Mouse (Mus musculus) cerebellum, adult 11 months (tissue): ENCODE measurements around the gene Cadm4.
"Not testable (repeated sequence)": the region's sequence is repeated elsewhere in the genome, so short reads cannot be mapped to it uniquely, and the experiment has no call there.

Experiments
- DNase-seq: peaks from one replicate; pipeline ENCODE4 v3.0.0; 2022

Gene Cadm4

DNA sequence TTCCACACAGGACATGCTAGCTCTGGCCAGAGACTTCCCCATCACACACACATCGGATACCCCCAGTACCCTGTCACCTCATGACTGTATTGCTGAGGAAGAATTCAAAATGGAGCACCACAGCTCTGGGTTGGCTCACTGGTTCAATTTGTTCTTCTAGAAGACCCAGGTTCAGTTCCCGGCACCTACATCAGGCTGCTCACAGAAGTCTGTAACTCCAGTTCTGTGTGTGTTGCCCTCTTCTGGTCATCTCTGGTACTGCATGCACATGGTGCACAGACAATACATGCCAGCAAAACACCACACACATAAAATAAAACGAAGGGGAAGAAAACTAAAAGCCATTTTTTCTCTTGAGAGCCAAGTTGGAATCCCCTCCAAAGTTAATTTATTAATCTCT, 12.7 kb upstream of the Cadm4 start:
- no peak for DNase-seq

- no peak for DNase-seq
These were observed 11.5 kb upstream of the Cadm4 start for GRCm38 (mm10) chr7:24470356-24470755.

- DNase-seq = no peak
These were observed 9.4 kb upstream of the Cadm4 start for GRCm38 (mm10) chr7:24472442-24472841.

- no peak for DNase-seq
These were observed 8.9 kb upstream of the Cadm4 start for GRCm38 (mm10) chr7:24472937-24473336.

GRCm38 (mm10) chr7:24473913-24474529, 7.8 kb upstream of the Cadm4 start:
- peak; percentile 71 for DNase-seq

GRCm38 (mm10) chr7:24474811-24475506, 6.9 kb upstream of the Cadm4 start:
- DNase-seq = no peak

GRCm38 (mm10) chr7:24476338-24476737, 5.5 kb upstream of the Cadm4 start:
- DNase-seq = no peak

- no peak for DNase-seq
These were observed 5.0 kb upstream of the Cadm4 start for GRCm38 (mm10) chr7:24476856-24477255.

- no peak for DNase-seq
These were observed 2.9 kb upstream of the Cadm4 start for GRCm38 (mm10) chr7:24478911-24479310.

GRCm38 (mm10) chr7:24479685-24480084, 2.1 kb upstream of the Cadm4 start:
- DNase-seq = no peak

DNA sequence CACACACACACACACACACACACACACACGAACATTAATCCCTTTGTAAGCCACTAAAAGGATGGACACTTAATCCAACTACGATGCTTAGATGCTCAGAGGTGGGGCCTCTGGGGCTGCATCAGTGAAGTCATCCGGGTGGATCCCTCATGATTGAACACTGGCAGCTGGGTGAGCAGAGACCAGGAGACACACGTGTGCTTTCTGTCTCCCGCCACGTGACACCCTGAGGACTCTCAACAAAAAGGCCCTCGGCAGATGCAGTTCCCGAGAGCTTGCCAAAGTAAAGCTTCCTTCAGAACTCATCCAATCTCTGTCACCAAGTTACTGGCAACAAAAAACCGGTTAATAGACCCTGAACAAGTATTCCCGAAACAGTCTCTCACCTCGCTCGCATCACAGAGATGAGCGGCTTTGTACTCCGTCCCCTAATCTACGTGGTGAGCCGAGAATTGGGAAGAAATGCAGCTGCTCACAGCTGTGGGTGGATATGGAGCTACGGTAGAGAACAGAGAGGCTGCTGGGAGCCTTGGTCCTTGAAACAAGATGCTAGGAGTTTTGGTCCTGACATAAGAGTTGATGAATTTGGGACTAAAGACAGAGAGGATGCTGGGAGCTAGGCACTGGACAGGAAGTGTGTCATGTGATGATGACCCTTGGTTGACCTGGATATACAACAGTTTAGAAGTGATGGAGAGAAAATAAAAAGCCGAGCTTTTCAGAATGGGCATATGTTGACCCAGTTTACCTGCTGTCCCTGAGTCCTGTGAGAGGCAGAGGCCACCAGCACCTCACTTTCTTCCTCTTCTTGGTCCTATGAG, 1.5 kb upstream of the Cadm4 start:
- no peak for DNase-seq

DNA sequence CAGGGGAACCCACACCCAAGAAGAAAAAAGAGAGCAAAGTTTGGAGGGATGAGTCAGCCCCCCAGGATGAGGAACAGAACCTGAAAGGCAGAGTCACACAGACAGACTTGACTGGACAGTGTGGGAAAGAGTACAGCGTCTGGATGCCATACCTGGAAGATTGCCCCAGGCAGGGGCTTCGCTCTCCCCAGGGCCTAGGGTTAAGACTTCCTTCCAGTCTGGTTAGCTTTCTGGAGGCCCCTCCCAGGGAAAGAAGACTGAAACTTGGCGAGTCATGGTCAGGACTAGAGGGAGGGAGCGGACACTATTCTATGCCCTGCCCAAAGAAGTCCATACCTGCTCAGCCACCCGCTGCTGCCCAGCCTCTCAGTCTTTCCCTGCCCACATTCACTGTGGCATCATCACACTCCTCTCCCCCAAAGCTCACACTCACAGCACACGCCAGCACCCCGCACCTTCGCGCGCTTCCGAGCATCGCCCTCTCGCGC, 793 bp upstream of the Cadm4 start:
- peak; percentile 40 for DNase-seq

DNA sequence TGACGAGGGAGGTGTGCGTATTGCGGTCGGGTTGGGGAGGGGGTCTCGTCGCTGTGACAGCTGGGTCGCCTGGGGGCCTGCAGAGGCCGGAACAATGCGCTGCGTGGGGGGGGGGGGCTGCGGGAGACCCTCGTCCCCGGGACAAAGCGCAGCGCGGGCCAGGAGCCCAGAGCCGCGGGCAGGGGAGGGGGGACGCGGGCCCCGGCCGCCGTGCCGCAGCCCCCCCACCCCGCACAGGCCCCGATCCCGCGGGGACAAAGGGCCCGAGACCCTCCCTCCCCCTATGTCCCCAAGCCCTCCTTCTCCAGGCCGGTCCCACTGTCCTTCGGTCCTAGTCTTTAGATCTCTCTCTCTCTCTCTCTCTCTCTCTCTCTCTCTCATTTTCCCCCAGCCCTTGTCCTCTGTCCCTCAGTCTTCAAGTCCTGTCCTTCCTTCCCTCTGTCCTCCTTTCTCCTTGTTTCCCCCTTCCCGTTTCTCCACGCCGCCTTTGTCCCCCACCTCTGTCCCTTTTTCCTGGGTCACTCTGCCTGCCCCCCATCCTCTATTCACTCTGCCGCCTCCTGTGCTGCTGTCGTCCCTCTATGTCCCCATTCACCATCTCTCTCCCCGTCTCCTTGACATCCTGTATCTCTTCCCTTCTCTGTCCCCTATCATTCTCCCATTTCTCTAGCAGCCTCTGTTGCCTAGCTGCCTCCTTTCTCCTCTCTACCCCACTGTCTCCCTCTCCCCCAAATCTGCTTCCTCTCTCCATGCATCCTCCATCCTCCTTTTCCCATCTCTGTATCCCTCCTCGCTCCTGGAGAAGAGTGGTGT, 591 bp downstream of the Cadm4 start:
- DNase-seq = no peak

DNA sequence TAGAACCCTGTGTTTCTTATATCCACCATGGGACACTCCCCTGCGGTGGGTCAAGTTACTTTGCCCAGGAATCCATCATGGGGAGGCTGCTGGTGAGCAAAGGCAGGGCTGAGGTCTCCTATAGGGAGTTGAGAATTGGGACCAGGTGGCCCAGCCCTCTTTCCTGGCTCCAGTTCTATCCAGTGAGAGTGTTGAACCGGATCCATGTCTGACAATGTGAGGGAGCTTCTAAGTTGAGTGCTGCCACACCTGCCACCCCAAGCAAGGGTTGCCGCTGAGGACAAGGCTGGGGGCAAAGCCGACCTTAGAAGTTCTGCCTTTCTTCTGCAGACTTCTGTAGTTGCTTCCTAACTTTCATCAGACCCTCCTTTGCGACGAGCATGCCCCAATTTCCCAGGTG, 1.5 kb downstream of the Cadm4 start:
- DNase-seq = not testable (repeated sequence)

- no peak for DNase-seq
These were observed 3.7 kb downstream of the Cadm4 start for GRCm38 (mm10) chr7:24485481-24485880.

DNA sequence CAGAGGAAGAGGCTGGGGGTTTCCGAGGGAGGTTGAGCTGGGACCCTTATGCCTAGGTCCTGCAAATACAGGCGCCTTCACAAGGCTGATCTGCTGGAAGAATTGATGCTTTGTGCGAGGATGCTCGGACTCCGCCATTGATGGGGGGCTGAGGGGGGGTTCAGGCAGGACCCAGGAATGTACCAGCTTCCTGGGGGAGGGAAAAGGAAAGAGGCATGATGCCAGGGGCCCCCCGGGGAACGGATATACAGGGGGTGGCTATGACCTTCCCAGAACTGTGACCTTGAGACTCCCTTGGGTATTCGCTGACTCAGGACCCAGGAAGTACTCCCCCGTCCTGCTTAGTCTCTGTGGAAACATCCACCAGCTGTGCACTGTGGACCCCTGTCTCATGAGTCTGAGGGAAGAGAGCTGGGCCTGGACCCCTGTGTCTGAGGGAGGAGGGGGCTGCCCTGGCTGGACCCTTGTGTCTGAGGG, 4.9 kb downstream of the Cadm4 start:
- DNase-seq = no peak

GRCm38 (mm10) chr7:24487403-24487802, 5.6 kb downstream of the Cadm4 start:
- no peak for DNase-seq

DNA sequence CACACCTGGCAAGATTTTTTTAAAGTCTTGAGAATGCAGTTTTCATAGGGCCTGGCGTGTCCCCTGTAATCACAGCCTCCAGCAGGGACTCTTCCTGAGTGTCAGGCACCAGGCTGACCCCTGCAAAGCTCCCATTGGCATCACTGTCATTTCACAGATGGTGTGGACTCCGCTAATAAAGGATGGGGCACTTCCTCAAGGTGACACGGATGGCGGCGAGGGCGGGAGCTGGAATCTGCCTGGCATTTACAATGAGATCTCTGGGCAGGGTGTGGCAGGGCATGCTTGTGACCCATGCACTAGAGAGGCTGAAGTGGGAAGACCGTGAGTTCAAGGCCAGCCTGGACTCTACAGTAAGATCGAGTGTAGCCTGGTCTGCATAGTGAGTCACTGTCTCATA, 6.5 kb downstream of the Cadm4 start:
- DNase-seq = peak; percentile 46

DNA sequence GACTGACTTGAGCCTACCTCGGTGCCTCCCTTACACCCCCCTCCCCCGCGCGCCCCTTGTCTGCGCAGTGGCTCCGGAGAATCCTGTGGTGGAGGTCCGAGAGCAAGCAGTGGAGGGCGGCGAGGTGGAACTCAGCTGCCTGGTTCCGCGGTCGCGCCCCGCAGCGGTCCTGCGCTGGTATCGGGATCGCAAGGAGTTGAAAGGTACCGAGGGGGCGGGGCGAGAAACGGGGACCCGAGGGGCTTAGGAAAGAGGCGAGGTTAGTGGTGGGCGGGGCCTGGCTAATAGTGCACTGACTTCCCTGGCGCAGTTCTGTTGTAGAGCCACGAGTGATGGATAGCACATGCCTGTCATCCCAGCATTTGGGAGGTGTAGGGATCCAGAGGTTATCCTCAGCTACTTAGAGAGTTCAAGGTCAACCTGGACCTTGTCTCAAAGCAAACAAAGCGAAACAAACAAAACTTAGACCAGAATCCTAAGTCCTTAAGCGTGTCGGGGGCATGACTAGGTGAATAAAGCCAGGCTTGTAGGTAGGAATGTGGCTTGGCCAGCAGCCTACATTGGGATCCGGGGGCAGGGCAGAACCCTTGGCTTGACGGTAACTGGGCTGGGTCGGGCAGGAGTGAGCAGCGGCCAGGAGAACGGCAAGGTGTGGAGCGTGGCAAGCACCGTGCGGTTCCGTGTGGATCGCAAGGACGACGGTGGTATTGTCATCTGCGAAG, 18.2 kb downstream of the Cadm4 start:
- no peak for DNase-seq

GRCm38 (mm10) chr7:24500929-24501328, 19.1 kb downstream of the Cadm4 start:
- DNase-seq = no peak

GRCm38 (mm10) chr7:24501492-24501891, 19.7 kb downstream of the Cadm4 start:
- DNase-seq = no peak

- DNase-seq = no peak
These were observed 22.2 kb downstream of the Cadm4 start for GRCm38 (mm10) chr7:24504004-24504403.
